Mouse (Mus musculus) neural tube, embryonic 12.5 days (tissue): ENCODE measurements at regions not wholly inside any gene's neighbourhood (a gene's known extent, or its start where the extent isn't known, plus 50 kb on each side); places are given as distances from the start of the nearest gene placed in this dataset.

ENCODE experiments used
- ATAC-seq: fragments of 200-750 bp; cut with Nextera tagmentation; 2 replicates; pipeline ENCODE4 v1.8.0; 2017; ENCODE audit warnings: low read depth, mild to moderate bottlenecking, moderate TSS enrichment, moderate library complexity; ENCODE audit not compliant: low FRiP score
- H3K27ac ChIP-seq: fragments of 300-500 bp; sonication (generic); 2 replicates; pipeline ENCODE4 v1.5.1; 2016
- H3K27me3 ChIP-seq: fragments of 300-500 bp; sonication (generic); replicated peaks from 2 replicates; pipeline ENCODE4 v1.6.1; 2016; ENCODE audit warnings: mild to moderate bottlenecking
- H3K36me3 ChIP-seq: fragments of 300-500 bp; sonication (generic); 2 replicates; pipeline ENCODE4 v1.6.1; 2016; ENCODE audit warnings: mild to moderate bottlenecking
- H3K4me1 ChIP-seq: fragments of 300-500 bp; sonication (generic); 2 replicates; pipeline ENCODE4 v1.6.1; 2016
- H3K4me2 ChIP-seq: fragments of 300-500 bp; sonication (generic); replicated peaks from 2 replicates; pipeline ENCODE4 v1.6.1; 2016; ENCODE audit warnings: mild to moderate bottlenecking
- H3K4me3 ChIP-seq: fragments of 300-500 bp; sonication (generic); 2 replicates; pipeline ENCODE4 v1.5.1; 2016
- H3K9ac ChIP-seq: fragments of 300-500 bp; sonication (generic); 2 replicates; pipeline ENCODE4 v1.6.1; 2016; ENCODE audit warnings: mild to moderate bottlenecking
- H3K9me3 ChIP-seq: fragments of 300-500 bp; sonication (generic); 2 replicates; pipeline ENCODE4 v1.6.1; 2016; ENCODE audit warnings: mild to moderate bottlenecking
- WGBS: fragments of 180-500 bp; shearing (Covaris S2); methylation state at CpG from one replicate; pipeline ENCODE4 v1.1.7; 2016; 5-methylcytosine and 5-hydroxymethylcytosine counted together

GRCm38 (mm10) chr11:105507972-105508659 lies 51.6 kb upstream of the March10 start:
- Histone ChIP-seq H3K27ac (peak overlapping the region; percentile 6; the same call in 1 of the 2 replicates), H3K4me1 (peaks cover 30% of the 10 kb centered on the region), H3K27me3 (no peaks in the 10 kb centered on the region), H3K4me3 (no peak overlapping the region), H3K9me3 (no peaks in the 10 kb centered on the region), H3K9ac (no peak overlapping the region), H3K36me3 (no peaks in the 10 kb centered on the region), H3K4me2 (peak overlapping the region; percentile 47)
- ATAC-seq = peak; percentile 91
- whole genome bisulfite sequencing = under 1% methylated on average over 6 of the region's 6 CpGs

GRCm38 (mm10) chr11:105507332-105507971 lies 50.9 kb upstream of the March10 start:
- Histone ChIP-seq H3K4me3 (no peak overlapping the region), H3K4me2 (peak overlapping the region; percentile 47), H3K27ac (peak overlapping the region; percentile 54; the same call in 1 of the 2 replicates), H3K9me3 (no peaks in the 10 kb centered on the region), H3K27me3 (no peaks in the 10 kb centered on the region), H3K4me1 (peaks cover 30% of the 10 kb centered on the region), H3K36me3 (no peaks in the 10 kb centered on the region), H3K9ac (no peak overlapping the region)
- 20% methylated on average over 8 of the region's 8 CpGs for WGBS
- 0 out of 2 replicates have a peak, but pooled peaks have one; percentile 32 for ATAC-seq
